Mouse (Mus musculus): Measurements from ENCODE around the gene 4930590J08Rik.

DNA sequence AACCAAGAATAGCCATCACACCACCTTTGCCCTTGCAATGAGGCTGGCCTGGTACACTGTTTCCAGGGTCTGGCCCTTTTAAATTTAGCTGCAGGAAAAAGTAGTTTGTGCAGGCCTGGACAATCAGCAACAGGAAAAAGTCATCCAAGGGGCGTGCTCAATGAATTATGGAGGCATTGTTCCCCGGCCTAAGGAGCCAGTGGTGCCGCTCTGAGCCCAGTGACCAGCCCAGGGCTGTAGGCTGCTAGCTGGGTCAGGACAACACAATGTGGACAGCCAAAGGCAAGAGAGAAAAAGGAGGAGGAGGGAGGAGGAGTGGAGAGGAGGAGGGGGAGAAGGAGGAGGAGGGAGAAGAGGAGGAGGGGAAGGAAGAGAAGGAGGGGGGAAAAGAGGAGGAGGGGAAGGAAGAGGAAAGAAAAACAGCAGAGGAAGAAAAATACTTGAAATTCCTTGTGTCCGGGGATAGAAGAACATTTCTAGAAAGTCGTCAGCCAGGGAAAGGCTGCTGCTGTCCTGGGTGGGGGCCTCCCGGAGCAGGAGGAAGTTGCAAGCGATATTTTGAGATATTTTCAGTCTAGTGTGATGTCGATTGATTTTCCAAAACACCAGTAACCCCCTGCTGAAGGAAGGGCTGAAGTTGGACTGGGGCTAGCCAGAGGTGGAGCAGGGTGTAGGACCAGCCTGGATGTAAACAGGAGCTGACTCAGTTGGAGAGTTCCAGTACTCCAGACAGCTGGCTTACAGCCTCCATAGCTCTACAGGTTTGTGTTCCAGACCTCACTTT is 57.6 kb downstream of the 4930590J08Rik start:
- no peak for TF ChIP-seq POLR2A (IDR thresholded peaks at IDR 0.05; ENCODE audit: low read depth, low read length)
- no peak for TF ChIP-seq CTCF (conservative IDR thresholded peaks at IDR 0.05; ENCODE audit: insufficient read depth, insufficient read length, low read depth, low read length)

Measured in kidney, adult 2 months (tissue).